Mouse (Mus musculus) myocyte (in vitro differentiated cells): ENCODE results near the gene Camk2d. TPM values are rescaled to one million over a fixed set of nuclear protein-coding genes. Genes with fewer than 3 reads are reported as not detected.

Experiments
- H3K27me3 ChIP-seq: one replicate; pipeline ENCODE4 v1.6.1; 2011; ENCODE audit not compliant: control insufficient read depth, insufficient read depth, insufficient read length
- H3K36me3 ChIP-seq: one replicate; pipeline ENCODE4 v1.6.1; 2011; ENCODE audit not compliant: control insufficient read depth, insufficient read depth
- H3K4me2 ChIP-seq: one replicate; pipeline ENCODE4 v1.6.1; 2011; ENCODE audit warnings: low read depth, control low read depth
- H3K4me3 ChIP-seq: one replicate; pipeline ENCODE4 v1.5.1; 2011; ENCODE audit warnings: mild to moderate bottlenecking, control low read depth, moderate library complexity
- H3K79me2 ChIP-seq: one replicate; pipeline ENCODE4 v1.6.1; 2011; ENCODE audit not compliant: control insufficient read depth, insufficient read depth
- H3ac ChIP-seq: one replicate; pipeline ENCODE4 v1.6.1; 2011; ENCODE audit not compliant: control insufficient read depth, insufficient read length
- CEBPB ChIP-seq: IDR thresholded peaks from 2 replicates; pipeline ENCODE4 v1.6.1; 2011; ENCODE audit warnings: mild to moderate bottlenecking, moderate library complexity; ENCODE audit not compliant: poor library complexity, insufficient read depth, severe bottlenecking
- E2F4 ChIP-seq: IDR thresholded peaks from one replicate; pipeline ENCODE4 v1.6.1; 2011; ENCODE audit warnings: mild to moderate bottlenecking, control low read depth, moderate library complexity; ENCODE audit not compliant: insufficient read depth
- MAX ChIP-seq: IDR thresholded peaks from one replicate; pipeline ENCODE4 v1.6.1; 2011; ENCODE audit warnings: low read depth, mild to moderate bottlenecking, control low read depth
- MYOD1 ChIP-seq, 3 experiments: IDR thresholded peaks; one replicate each; pipeline ENCODE4 v1.6.1; 2011; ENCODE audit warnings: control low read depth in 2 of 3, low read depth in 2 of 3, mild to moderate bottlenecking in 2 of 3, moderate library complexity in 1 of 3; ENCODE audit not compliant: insufficient read length in 2 of 3, control insufficient read depth in 1 of 3
- MYOG ChIP-seq, 3 experiments: IDR thresholded peaks; one replicate each; pipeline ENCODE4 v1.6.1; 2011; ENCODE audit warnings: control low read depth in 2 of 3, low read depth in 2 of 3, mild to moderate bottlenecking in 2 of 3; ENCODE audit not compliant: insufficient read length in 2 of 3, control insufficient read depth in 1 of 3, insufficient read depth in 1 of 3
- POLR2A ChIP-seq: IDR thresholded peaks from one replicate; pipeline ENCODE4 v1.6.1; 2011; ENCODE audit warnings: low read depth, mild to moderate bottlenecking, control low read depth, moderate library complexity; ENCODE audit not compliant: insufficient read length
- POLR2AphosphoS2 ChIP-seq: IDR thresholded peaks from one replicate; pipeline ENCODE4 v1.6.1; 2011; ENCODE audit warnings: low read depth, control low read depth; ENCODE audit not compliant: insufficient read length
- REST ChIP-seq: IDR thresholded peaks from one replicate; pipeline ENCODE4 v1.6.1; 2011; ENCODE audit warnings: mild to moderate bottlenecking, control low read depth, moderate library complexity; ENCODE audit not compliant: insufficient read depth, insufficient read length
- SRF ChIP-seq: IDR thresholded peaks from one replicate; pipeline ENCODE4 v1.6.1; 2011; ENCODE audit warnings: low read depth; ENCODE audit not compliant: control insufficient read depth, insufficient read length
- TCF12 ChIP-seq: IDR thresholded peaks from one replicate; pipeline ENCODE4 v1.6.1; 2011; ENCODE audit warnings: mild to moderate bottlenecking, control low read depth; ENCODE audit not compliant: poor library complexity, insufficient read depth, severe bottlenecking
- TCF3 ChIP-seq: IDR thresholded peaks from one replicate; pipeline ENCODE4 v1.6.1; 2011; ENCODE audit warnings: low read depth, control low read depth; ENCODE audit not compliant: insufficient read length
- USF1 ChIP-seq: IDR thresholded peaks from one replicate; pipeline ENCODE4 v1.6.1; 2011; ENCODE audit warnings: low read depth, mild to moderate bottlenecking, control low read depth, moderate library complexity
- polyA plus RNA-seq: library from polyadenylated mRNA; unstranded; fragments of >200 nt; fragmentation: generic; extraction: Trizol; gene quantifications from one replicate; pipeline ENCODE4 v1.2.1, GENCODE M21; 2012; ENCODE audit warnings: missing spikeins

Camk2d gene
- polyA plus RNA-seq, 1 experiment, result 22.1 TPM

DNA sequence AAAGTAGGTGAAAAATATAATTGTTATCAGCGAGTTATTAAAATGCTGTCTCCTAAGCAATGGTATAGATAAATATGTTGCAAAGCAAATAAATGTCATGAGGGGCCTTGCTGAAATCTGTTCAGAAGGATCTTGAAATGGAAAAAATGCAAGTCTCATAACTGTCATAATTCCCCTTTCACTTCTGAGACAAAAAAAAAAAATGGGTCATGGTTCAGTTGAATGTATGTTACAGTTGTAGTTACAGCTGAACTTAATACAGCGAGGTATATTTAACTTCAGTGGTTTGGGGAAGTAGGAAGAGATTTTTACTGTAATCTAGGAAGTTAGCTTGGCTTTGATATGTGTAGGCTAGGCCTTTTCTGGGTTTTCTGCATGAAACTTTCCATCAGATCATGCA is 3.2 kb downstream of the Camk2d start:
- Histone ChIP-seq H3K4me3 (no peak overlapping the region), H3K27me3 (no peaks in the 10 kb centered on the region), H3K4me2 (peak overlapping the region; percentile 83), H3K36me3 (peaks cover 6% of the 10 kb centered on the region), H3ac (no peak overlapping the region), H3K79me2 (peaks cover 66% of the 10 kb centered on the region)
- no peak for TF ChIP-seq POLR2A

DNA sequence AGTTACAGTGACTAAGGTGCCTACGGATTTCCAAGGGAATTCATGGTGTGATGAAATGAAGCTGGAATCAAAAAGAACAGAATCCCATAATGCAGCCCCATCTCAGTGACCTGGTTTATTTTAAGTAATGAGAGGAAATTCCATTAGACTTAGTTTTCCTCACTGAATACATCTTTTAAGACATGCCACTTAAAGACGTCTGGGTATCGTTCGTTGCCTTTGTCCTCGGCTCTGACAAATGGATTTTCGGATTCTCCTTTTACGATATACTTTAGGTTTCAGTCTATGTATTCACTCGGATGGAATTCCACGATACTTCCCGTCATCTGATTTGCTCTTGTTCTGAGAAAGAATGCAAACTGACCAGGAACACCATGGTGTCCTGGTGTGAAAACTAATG is 3.8 kb downstream of the Camk2d start:
- H3K36me3 ChIP-seq, result peaks cover 6% of the 10 kb centered on the region
- TF ChIP-seq REST, result no peak
- no peak for TF ChIP-seq POLR2A
- no peak for TF ChIP-seq E2F4
- no peak for TF ChIP-seq USF1
- TF ChIP-seq TCF3, result no peak
- no peak for TF ChIP-seq POLR2AphosphoS2
- no peak for TF ChIP-seq MYOG (IDR thresholded peaks at IDR 0.05; ENCODE audit: control insufficient read depth in 1 of 3, insufficient read depth in 1 of 3, insufficient read length in 2 of 3, low read depth in 2 of 3)
- no peak for TF ChIP-seq SRF
- no peak for TF ChIP-seq CEBPB
- TF ChIP-seq MAX, result no peak
- TF ChIP-seq TCF12, result no peak
- TF ChIP-seq MYOD1 (IDR thresholded peaks at IDR 0.05; ENCODE audit: control insufficient read depth in 1 of 3, insufficient read length in 2 of 3, low read depth in 2 of 3), result no peak
- no peak overlapping the region for H3ac ChIP-seq
- peaks cover 72% of the 10 kb centered on the region for H3K79me2 ChIP-seq
- H3K4me3 ChIP-seq, result no peak overlapping the region
- H3K27me3 ChIP-seq, result no peaks in the 10 kb centered on the region
- peak overlapping the region; percentile 83 for H3K4me2 ChIP-seq

DNA sequence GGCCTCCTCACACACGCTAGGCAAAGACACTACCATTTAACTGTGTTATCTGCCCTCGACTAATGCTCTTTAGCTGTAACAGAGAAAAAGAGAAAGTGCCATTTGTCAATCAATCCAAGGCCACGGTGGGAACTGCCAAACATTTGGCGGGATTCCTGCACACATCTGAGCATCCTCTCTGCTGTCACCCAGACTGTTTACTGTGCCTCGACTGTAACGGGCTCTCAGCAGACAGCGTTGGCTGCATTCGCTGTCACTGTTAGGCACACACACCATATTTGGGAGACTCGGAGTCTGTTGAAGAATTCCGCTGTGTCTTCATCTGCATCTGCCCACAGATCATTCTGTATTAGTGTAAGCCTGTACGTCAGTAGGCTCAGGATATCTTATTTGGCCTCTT is 6.7 kb downstream of the Camk2d start:
- no peak overlapping the region for H3ac ChIP-seq
- TF ChIP-seq MAX (no peak), TCF3 (no peak), POLR2A (no peak), POLR2AphosphoS2 (no peak), MYOD1 (IDR thresholded peaks at IDR 0.05; ENCODE audit: control insufficient read depth in 1 of 3, insufficient read length in 2 of 3, low read depth in 2 of 3) (no peak)
- H3K79me2 ChIP-seq, result peaks cover 74% of the 10 kb centered on the region
- H3K36me3 ChIP-seq, result peaks cover 6% of the 10 kb centered on the region
- H3K4me2 ChIP-seq, result no peak overlapping the region
- no peak overlapping the region for H3K4me3 ChIP-seq
- no peaks in the 10 kb centered on the region for H3K27me3 ChIP-seq

DNA sequence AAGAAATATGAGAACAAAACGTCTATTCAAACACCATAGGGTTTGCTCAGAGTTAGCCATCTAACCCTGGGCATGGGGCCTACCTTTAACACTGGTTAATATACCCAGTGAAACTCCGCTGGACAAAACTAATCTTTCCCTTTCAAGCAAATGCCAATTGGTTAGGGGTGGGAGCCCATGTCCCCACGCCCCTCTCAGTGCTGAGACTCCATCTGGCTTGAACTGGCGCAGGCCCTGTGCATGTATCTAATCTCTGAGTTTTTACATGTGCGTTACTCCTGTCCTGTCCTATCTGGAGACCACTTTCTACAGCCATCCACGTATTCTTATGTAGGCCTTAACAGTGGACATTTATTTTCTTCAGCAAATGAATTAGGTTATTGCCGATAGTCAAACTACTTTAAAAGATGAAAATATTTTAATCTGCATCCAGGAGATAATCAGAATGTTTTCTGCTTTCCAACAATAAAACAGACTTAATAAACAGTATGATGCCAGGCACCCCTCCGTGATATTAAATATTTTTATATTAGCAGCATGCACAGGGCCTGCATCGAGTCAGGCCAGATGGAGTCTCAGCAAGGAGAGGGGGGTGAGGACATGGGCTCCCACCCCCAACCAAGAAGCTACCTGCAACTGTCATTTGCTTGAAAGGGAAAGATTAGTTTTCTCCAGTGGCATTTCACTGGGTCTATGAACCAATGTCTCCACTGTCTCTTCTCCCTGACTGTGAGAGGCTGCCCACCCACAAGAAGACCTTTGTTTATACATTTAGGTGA is 8.7 kb downstream of the Camk2d start:
- Histone ChIP-seq H3K4me2 (no peak overlapping the region), H3ac (no peak overlapping the region), H3K36me3 (peaks cover 6% of the 10 kb centered on the region), H3K4me3 (no peak overlapping the region), H3K27me3 (no peaks in the 10 kb centered on the region), H3K79me2 (peaks cover 71% of the 10 kb centered on the region)
- no peak for TF ChIP-seq REST
- TF ChIP-seq USF1, result no peak
- TF ChIP-seq SRF, result no peak
- TF ChIP-seq MYOG (IDR thresholded peaks at IDR 0.05; ENCODE audit: control insufficient read depth in 1 of 3, insufficient read depth in 1 of 3, insufficient read length in 2 of 3, low read depth in 2 of 3), result no peak
- no peak for TF ChIP-seq CEBPB
- TF ChIP-seq MAX, result no peak
- TF ChIP-seq MYOD1 (IDR thresholded peaks at IDR 0.05; ENCODE audit: control insufficient read depth in 1 of 3, insufficient read length in 2 of 3, low read depth in 2 of 3), result no peak
- no peak for TF ChIP-seq POLR2A
- TF ChIP-seq POLR2AphosphoS2, result no peak
- TF ChIP-seq TCF3, result no peak
- TF ChIP-seq TCF12, result no peak
- no peak for TF ChIP-seq E2F4

DNA sequence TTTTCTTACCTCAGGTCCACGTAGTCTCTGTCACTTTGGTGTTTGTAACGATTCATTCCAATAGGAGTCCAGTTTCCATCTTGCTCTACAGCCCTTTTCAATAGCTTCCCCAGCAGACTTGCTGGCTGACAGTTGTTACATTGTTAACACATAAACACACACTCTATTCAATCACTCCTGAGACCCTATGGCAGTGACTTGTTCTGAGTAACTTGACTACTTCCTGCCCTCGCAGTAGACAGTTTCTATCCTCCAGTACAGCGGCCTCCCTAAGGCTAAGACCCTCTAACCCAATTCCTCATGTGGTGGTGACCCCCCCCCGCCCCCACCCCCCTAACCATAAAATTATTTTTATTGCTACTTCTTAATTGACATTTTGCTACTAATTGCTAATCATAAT is 13.2 kb downstream of the Camk2d start:
- Histone ChIP-seq H3K36me3 (no peaks in the 10 kb centered on the region), H3K4me2 (no peak overlapping the region), H3K79me2 (peaks cover 75% of the 10 kb centered on the region), H3ac (no peak overlapping the region), H3K27me3 (no peaks in the 10 kb centered on the region), H3K4me3 (no peak overlapping the region)
- TF ChIP-seq MYOG (IDR thresholded peaks at IDR 0.05; ENCODE audit: control insufficient read depth in 1 of 3, insufficient read depth in 1 of 3, insufficient read length in 2 of 3, low read depth in 2 of 3) (no peak), E2F4 (no peak), POLR2A (no peak), SRF (no peak), MYOD1 (IDR thresholded peaks at IDR 0.05; ENCODE audit: control insufficient read depth in 1 of 3, insufficient read length in 2 of 3, low read depth in 2 of 3) (no peak), CEBPB (no peak)
